Mouse (Mus musculus) mouse embryonic stem cell (cell line): ENCODE data around the gene Ak2.

Source experiments
- in situ Hi-C, 2 experiments: fragments of 300-500 bp; cut with MboI; formaldehyde crosslinking; loops; 1 replicate in 1 of 2; 3 replicates in 1 of 2; pipeline ENCODE4 v1.14.3; 2019 to 2020; ENCODE audit warnings: low sequenced_read_pairs in 2 of 2, low pct_unique_long_range_greater_than_20kb in 1 of 2, mixed read lengths in 1 of 2; ENCODE audit not compliant: unreplicated experiment in 1 of 2

Ak2 gene

GRCm38 (mm10) chr4:128969607-128970416, 21.9 kb upstream of the Ak2 start:
- in situ Hi-C loops: no loop called here

- in situ Hi-C loops: no loop called here
These were observed 21.3 kb upstream of the Ak2 start for GRCm38 (mm10) chr4:128970417-128970807.

- in situ Hi-C loops: no loop called here
These were observed 20.6 kb upstream of the Ak2 start for GRCm38 (mm10) chr4:128971065-128971694.

GRCm38 (mm10) chr4:128974677-128975076, 17.1 kb upstream of the Ak2 start:
- in situ Hi-C loops: no loop called here

GRCm38 (mm10) chr4:128976577-128976976, 15.2 kb upstream of the Ak2 start:
- in situ Hi-C loops: no loop called here

- in situ Hi-C loops: no loop called here
These were observed 14.5 kb upstream of the Ak2 start for GRCm38 (mm10) chr4:128977217-128977616.

GRCm38 (mm10) chr4:128978634-128979033, 13.1 kb upstream of the Ak2 start:
- in situ Hi-C loops: no loop called here

- in situ Hi-C loops: no loop called here
These were observed 10.6 kb upstream of the Ak2 start for GRCm38 (mm10) chr4:128980890-128981832.

- in situ Hi-C loops: no loop called here
These were observed 10.0 kb upstream of the Ak2 start for GRCm38 (mm10) chr4:128981833-128982180.

- in situ Hi-C loops: no loop called here
These were observed 8.6 kb upstream of the Ak2 start for GRCm38 (mm10) chr4:128983151-128983550.

GRCm38 (mm10) chr4:128983656-128984055, 8.1 kb upstream of the Ak2 start:
- in situ Hi-C loops: no loop called here

GRCm38 (mm10) chr4:128984600-128984999, 7.2 kb upstream of the Ak2 start:
- in situ Hi-C loops: no loop called here

- in situ Hi-C loops: no loop called here
These were observed 2.8 kb upstream of the Ak2 start for GRCm38 (mm10) chr4:128988911-128989310.

- in situ Hi-C loops: no loop called here
These were observed 2.1 kb upstream of the Ak2 start for GRCm38 (mm10) chr4:128989678-128990077.

- in situ Hi-C loops: no loop called here
These were observed 418 bp downstream of the Ak2 start for GRCm38 (mm10) chr4:128992176-128992575.

GRCm38 (mm10) chr4:128993025-128993662, 1.4 kb downstream of the Ak2 start:
- in situ Hi-C loops: no loop called here

- in situ Hi-C loops: no loop called here
These were observed 1.9 kb downstream of the Ak2 start for GRCm38 (mm10) chr4:128993675-128994074.

- in situ Hi-C loops: no loop called here
These were observed 3.5 kb downstream of the Ak2 start for GRCm38 (mm10) chr4:128995238-128995637.

GRCm38 (mm10) chr4:128997258-128997657, 5.5 kb downstream of the Ak2 start:
- in situ Hi-C loops: no loop called here
